In the genomic region with DNA sequence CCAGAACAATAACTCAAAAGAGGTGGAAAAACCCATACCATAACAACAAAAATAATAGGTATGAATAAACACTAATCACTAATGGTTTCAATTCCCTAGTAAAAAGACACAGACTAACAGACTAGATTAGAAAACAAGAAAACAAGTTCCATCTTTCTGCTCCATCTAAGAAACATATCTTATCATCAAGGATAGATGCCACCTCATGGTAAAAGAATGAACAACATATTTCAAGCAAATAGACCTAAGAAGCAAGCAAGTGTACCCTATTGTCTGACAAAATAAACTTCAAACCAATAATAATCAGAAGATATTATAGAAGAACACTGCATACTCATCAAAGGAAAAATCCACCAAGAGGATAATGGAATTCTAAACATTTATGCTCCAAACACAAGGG, we compare ENCODE assay signal across 12 mouse cellular contexts.
"Had no signal": no experiment of that assay in that cellular context is flagged by ENCODE, and none has a peak within 500 bp of the region (broad histone marks: within the 10 kb centered on the region; RNA-seq: fewer than 3 reads in every experiment).

No protein-coding gene starts in this region.

- H3K27ac ChIP-seq: limb, embryonic 12.5 days; liver, embryonic 13.5 days; midbrain, embryonic 13.5 days had no signal

- H3K27me3 ChIP-seq: limb, embryonic 12.5 days; liver, embryonic 13.5 days; midbrain, embryonic 13.5 days had no signal

- DNase-seq: kidney, postnatal 10 days; kidney, postnatal 4 days; liver; liver, embryonic 13.5 days; liver, postnatal 0 days; lung, postnatal 36 days; right cerebral cortex, adult 18-20 months; right cerebral cortex, postnatal 25 days; thymus, adult 2 months; thymus, postnatal 25 days had no signal

- H3K4me1 ChIP-seq: limb, embryonic 12.5 days; liver, embryonic 13.5 days; midbrain, embryonic 13.5 days had no signal

- H3K9me3 ChIP-seq: limb, embryonic 12.5 days; liver, embryonic 13.5 days; midbrain, embryonic 13.5 days had no signal

- ATAC-seq: liver, postnatal 0 days; midbrain, embryonic 13.5 days had no signal

- H3K36me3 ChIP-seq: limb, embryonic 12.5 days; liver, embryonic 13.5 days; midbrain, embryonic 13.5 days had no signal

- H3K4me2 ChIP-seq: limb, embryonic 12.5 days; liver, embryonic 13.5 days; midbrain, embryonic 13.5 days had no signal

- H3K9ac ChIP-seq: limb, embryonic 12.5 days; liver, embryonic 13.5 days; liver, postnatal 0 days; midbrain, embryonic 13.5 days had no signal

- H3K4me3 ChIP-seq: limb, embryonic 12.5 days; liver, embryonic 13.5 days; midbrain, embryonic 13.5 days had no signal
